8 mouse cellular contexts compared by ENCODE assay signal in the genomic region with DNA sequence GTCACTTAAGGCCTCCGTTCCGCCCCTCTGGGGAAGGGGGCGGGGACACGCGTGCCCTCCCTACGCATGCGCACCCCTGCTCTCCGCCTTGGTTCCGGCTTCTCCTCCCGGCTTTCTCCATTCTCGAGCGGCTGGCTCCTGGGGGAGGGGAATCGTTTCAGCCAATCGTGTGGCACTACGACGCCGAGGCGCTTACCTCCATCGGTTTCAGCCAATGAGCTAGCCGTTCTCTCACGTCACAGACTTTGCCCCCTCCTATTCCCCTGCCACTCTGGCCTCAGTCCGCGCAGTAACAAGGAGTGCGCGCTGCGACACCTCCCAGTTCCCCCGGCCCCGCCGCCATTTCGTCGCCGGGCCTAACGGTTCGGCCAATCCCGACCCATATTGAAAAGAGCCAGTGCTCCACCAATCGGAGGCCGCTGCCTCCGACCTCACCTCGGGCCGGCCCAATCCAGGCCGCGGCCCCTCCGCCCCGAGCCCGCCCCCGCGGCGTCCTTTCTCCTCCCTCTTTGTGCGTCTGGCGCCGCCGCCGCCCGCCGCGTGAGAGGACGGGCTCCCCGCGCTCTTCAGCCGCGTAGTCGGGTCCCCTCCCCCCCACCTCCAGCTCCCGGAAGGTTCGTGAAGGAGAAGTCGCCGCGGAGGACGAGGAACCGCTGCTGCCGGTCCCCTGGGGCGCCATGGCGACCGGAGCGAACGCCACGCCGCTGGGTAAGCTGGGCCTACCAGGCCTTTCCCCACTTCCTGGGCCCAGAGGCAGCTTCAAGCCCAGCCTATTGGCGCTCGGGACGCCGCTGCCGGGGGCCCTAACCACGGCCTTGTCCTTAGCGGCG. TPM values are rescaled to one million over a fixed set of nuclear protein-coding genes. Genes with fewer than 3 reads are reported as not detected.
DNase-seq lines count a peak whose midpoint lies in the region; ATAC-seq lines count a peak whose summit lies in the region.

A gene (plus strand): TSS at position 280 of the 830 bp plus-strand sequence.

- H3K27me3 ChIP-seq in lung, embryonic 16.5 days (ENCODE audit: control insufficient read depth, insufficient read depth, low read depth, low read length): no peaks in the 10 kb centered on the region

- H3K4me1 ChIP-seq in lung, embryonic 16.5 days (replicated peaks; ENCODE audit: control insufficient read depth, insufficient read depth, low read length): peaks cover 16% of the 10 kb centered on the region

- H3K27ac ChIP-seq in lung, embryonic 16.5 days (ENCODE audit: low read length): peak within 1 kb of the TSS; percentile 99

- H3K4me3 ChIP-seq in lung, embryonic 16.5 days (ENCODE audit: low read length): peak within 1 kb of the TSS; percentile 99

- no peaks in the 10 kb centered on the region for H3K9me3 ChIP-seq in lung, embryonic 16.5 days (ENCODE audit: control insufficient read depth, low read length)

- peaks cover 24% of the 10 kb centered on the region for H3K36me3 ChIP-seq in lung, embryonic 16.5 days (ENCODE audit: control insufficient read depth, insufficient read depth, low read length)

- peak within 1 kb of the TSS; percentile 95 for H3K4me2 ChIP-seq in lung, embryonic 16.5 days (ENCODE audit: low read depth, low read length)

- DNase-seq in MEL-GATA-1-ER (ENCODE audit: extremely low read depth, low read depth): peak; percentile 98
- peak; percentile 99 for DNase-seq in cerebellum, adult 8-10 months
- DNase-seq in forelimb bud, embryonic 11.5 days (ENCODE audit: low read depth, low spot score): peak; percentile 100
- DNase-seq in layer of hippocampus, adult 9-10 months (ENCODE audit: low spot score): peak; percentile 97
- DNase-seq in ovary, postnatal 14 days (ENCODE audit: low spot score): peak; percentile 99
- DNase-seq in thymus, postnatal 14 days: peak; percentile 100

- ATAC-seq in hematopoietic stem cell, adult 5-6 weeks (replicated peaks in 1 of 2; ENCODE audit: insufficient read depth in 1 of 2, low FRiP score in 2 of 2, low TSS enrichment in 1 of 2, low read depth in 1 of 2, poor library complexity in 2 of 2, severe bottlenecking in 2 of 2): peak; percentile 88 to 91
- ATAC-seq in lung, embryonic 16.5 days (ENCODE audit: low read depth): peak; percentile 98

- H3K9ac ChIP-seq in lung, embryonic 16.5 days (ENCODE audit: low read length): peak within 1 kb of the TSS; percentile 99

- WGBS in lung, embryonic 16.5 days: under 1% methylated on average over 84 of the region's 85 CpGs

RNA-seq across cellular contexts. Expression of the gene that starts here (rescaled TPM):
- 298 and 325 TPM in 2 replicates for total RNA-seq in hematopoietic stem cell, adult 5-6 weeks (2017)
- 120 and 132 TPM in 2 replicates for polyA plus RNA-seq in lung, embryonic 16.5 days (2015; fragmentation: Nextera tagmentation; extraction: Ambion mirVana)

Comparison
In these comparisons a context has a peak if more than half of its experiments do, and no peak if none do; other contexts are left out.
1. Peak in every context shown above with its lines: DNase-seq, ATAC-seq, H3K4me3 ChIP-seq and H3K27ac ChIP-seq.